Mouse (Mus musculus) intestine, embryonic 16.5 days (tissue): ENCODE data around the gene Marcks. TPM values are rescaled to one million over a fixed set of nuclear protein-coding genes. Genes with fewer than 3 reads are reported as not detected.
"Not testable (repeated sequence)": the region's sequence is repeated elsewhere in the genome, so short reads cannot be mapped to it uniquely, and the experiment has no call there.

Source experiments
- ATAC-seq: fragments of 200-750 bp; cut with Nextera tagmentation; 2 replicates; pipeline ENCODE4 v1.8.0; 2017; ENCODE audit warnings: moderate TSS enrichment, moderate library complexity
- H3K27ac ChIP-seq: fragments of 300-500 bp; sonication (generic); 2 replicates; pipeline ENCODE4 v1.5.1; 2014; ENCODE audit warnings: mild to moderate bottlenecking, low read length
- H3K27me3 ChIP-seq: fragments of 300-500 bp; sonication (generic); replicated peaks from 2 replicates; pipeline ENCODE4 v1.6.1; 2014; ENCODE audit warnings: low read length, control low read depth, mixed read lengths; ENCODE audit not compliant: control insufficient read depth, insufficient read depth
- H3K36me3 ChIP-seq: fragments of 300-500 bp; sonication (generic); 2 replicates; pipeline ENCODE4 v1.6.1; 2014; ENCODE audit warnings: low read length, control low read depth; ENCODE audit not compliant: control insufficient read depth, insufficient read depth
- H3K4me1 ChIP-seq: fragments of 300-500 bp; sonication (generic); 2 replicates; pipeline ENCODE4 v1.6.1; 2014; ENCODE audit warnings: low read length, control low read depth, mixed read lengths; ENCODE audit not compliant: control insufficient read depth, insufficient read depth
- H3K4me2 ChIP-seq: fragments of 300-500 bp; sonication (generic); 2 replicates; pipeline ENCODE4 v1.6.1; 2014; ENCODE audit warnings: low read depth, low read length, control low read depth
- H3K4me3 ChIP-seq: fragments of 300-500 bp; sonication (generic); 2 replicates; pipeline ENCODE4 v1.5.1; 2014; ENCODE audit warnings: mild to moderate bottlenecking, low read length
- H3K9ac ChIP-seq: fragments of 300-500 bp; sonication (generic); 2 replicates; pipeline ENCODE4 v1.6.1; 2014; ENCODE audit warnings: low read depth, low read length
- H3K9me3 ChIP-seq: fragments of 300-500 bp; sonication (generic); 2 replicates; pipeline ENCODE4 v1.6.1; 2016; ENCODE audit warnings: low read length, control low read depth; ENCODE audit not compliant: control insufficient read depth
- WGBS: fragments of 180-500 bp; shearing (Covaris S2); extraction: QIAGEN DNeasy Blood & Tissue Kit; methylation state at CpG from one replicate; pipeline ENCODE4 v1.1.7; 2014; 5-methylcytosine and 5-hydroxymethylcytosine counted together
- polyA plus RNA-seq: library from polyadenylated mRNA; unstranded; fragments of >200 nt; fragmentation: Nextera tagmentation; extraction: Ambion mirVana; gene quantifications from 2 replicates; pipeline ENCODE4 v1.2.1, GENCODE M21; 2015

The Marcks gene
- polyA plus RNA-seq, 1 experiment from 2014 or later = 42.8 TPM

DNA sequence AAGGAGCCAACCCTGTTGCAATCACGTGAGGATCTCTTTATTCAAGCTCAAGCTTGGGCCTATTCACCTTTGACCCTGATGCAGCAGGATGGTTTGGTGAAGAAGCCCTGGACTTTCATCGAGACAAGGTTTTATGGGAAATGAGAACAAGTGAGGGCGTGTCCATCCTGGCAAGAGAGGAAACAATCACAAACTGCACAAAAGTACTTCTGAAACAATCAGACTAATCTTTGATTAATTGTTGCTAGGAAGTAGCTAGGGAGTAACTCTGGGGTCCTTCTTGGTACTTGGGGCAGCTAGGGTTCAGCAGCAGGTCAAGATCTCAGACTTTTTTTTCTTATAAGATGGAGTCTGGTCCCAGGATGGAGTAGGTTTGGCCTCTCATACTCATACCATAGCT is 48.3 kb downstream of the Marcks start:
- no peaks in the 10 kb centered on the region for H3K9me3 ChIP-seq
- no peak overlapping the region for H3K4me3 ChIP-seq
- H3K27me3 ChIP-seq = no peaks in the 10 kb centered on the region
- no peak overlapping the region for H3K9ac ChIP-seq
- H3K4me1 ChIP-seq = no peaks in the 10 kb centered on the region
- H3K27ac ChIP-seq = no peak overlapping the region
- ATAC-seq = no peak
- H3K4me2 ChIP-seq = no peak overlapping the region
- WGBS = 84% methylated on average over 3 of the region's 3 CpGs
- no peaks in the 10 kb centered on the region for H3K36me3 ChIP-seq

- not testable (repeated sequence) for H3K27me3 ChIP-seq, H3K4me1 ChIP-seq, H3K4me3 ChIP-seq, H3K27ac ChIP-seq, H3K4me2 ChIP-seq, H3K9me3 ChIP-seq, H3K9ac ChIP-seq, H3K36me3 ChIP-seq, ATAC-seq
- 93% methylated on average over 2 of the region's 2 CpGs for whole genome bisulfite sequencing
These were observed 54.6 kb downstream of the Marcks start for GRCm38 (mm10) chr10:37084071-37084470.

Other genes with a start within 250 kb of the Marcks start
- gene Hdac2, start 164.4 kb downstream of the Marcks start, polyA plus RNA-seq = 131 and 136 TPM in 2 replicates